Mouse (Mus musculus) MEL (cell line): Measurements from ENCODE around the gene Mab21l1. TPM values are rescaled to one million over a fixed set of nuclear protein-coding genes. Genes with fewer than 3 reads are reported as not detected.

Experiments used
- DNase-seq: peaks from one replicate; pipeline ENCODE4 v3.0.0; 2011; ENCODE audit warnings: low read depth, low spot score
- H3K27ac ChIP-seq: 2 replicates; pipeline ENCODE4 v1.5.1; 2012; ENCODE audit warnings: low read depth, mild to moderate bottlenecking, control low read depth, low read length, moderate library complexity; ENCODE audit not compliant: control insufficient read depth
- H3K27me3 ChIP-seq, 2 experiments: fragments of 150-350 bp in 1 of 2; sonication (generic) in 1 of 2; 2 replicates each; pipeline ENCODE4 v1.6.1; 2012; ENCODE audit warnings: low read length in 2 of 2, mild to moderate bottlenecking in 2 of 2, improper control_type of control experiment in 1 of 2, moderate library complexity in 1 of 2; ENCODE audit not compliant: insufficient read depth in 2 of 2, control insufficient read depth in 1 of 2
- H3K36me3 ChIP-seq, 2 experiments: 2 replicates each; pipeline ENCODE4 v1.6.1; 2012 to 2014; ENCODE audit warnings: low read length in 2 of 2, improper control_type of control experiment in 1 of 2, inconsistent platforms in 1 of 2, mild to moderate bottlenecking in 1 of 2; ENCODE audit not compliant: insufficient read depth in 2 of 2, control insufficient read depth in 1 of 2
- H3K4me1 ChIP-seq, 2 experiments: fragments of 150-350 bp in 1 of 2; sonication (generic) in 1 of 2; 2 replicates each; pipeline ENCODE4 v1.6.1; 2012; ENCODE audit warnings: low read length in 2 of 2, improper control_type of control experiment in 1 of 2, mild to moderate bottlenecking in 1 of 2; ENCODE audit not compliant: insufficient read depth in 2 of 2, control insufficient read depth in 1 of 2
- H3K4me3 ChIP-seq, 2 experiments: fragments of 150-350 bp in 1 of 2; sonication (generic) in 1 of 2; 2 replicates each; pipeline ENCODE4 v1.5.1; 2012; ENCODE audit warnings: low read depth in 2 of 2, low read length in 2 of 2, mild to moderate bottlenecking in 2 of 2, moderate library complexity in 2 of 2, control low read depth in 1 of 2, improper control_type of control experiment in 1 of 2; ENCODE audit not compliant: control insufficient read depth in 1 of 2, insufficient read depth in 1 of 2
- H3K79me2 ChIP-seq: 2 replicates; pipeline ENCODE4 v1.6.1; 2012; ENCODE audit warnings: mild to moderate bottlenecking, low read length, moderate library complexity; ENCODE audit not compliant: control insufficient read depth, poor library complexity, insufficient read depth
- H3K9ac ChIP-seq: 2 replicates; pipeline ENCODE4 v1.6.1; 2012; ENCODE audit warnings: low read depth, mild to moderate bottlenecking, control low read depth, low read length, moderate library complexity; ENCODE audit not compliant: control insufficient read depth, poor library complexity, severe bottlenecking
- H3K9me3 ChIP-seq: fragments of 150-350 bp; sonication (generic); replicated peaks from 2 replicates; pipeline ENCODE4 v1.6.1; 2012; ENCODE audit warnings: mild to moderate bottlenecking, low read length, improper control_type of control experiment, moderate library complexity; ENCODE audit not compliant: insufficient read depth
- CHD2 ChIP-seq: IDR thresholded peaks from 2 replicates; pipeline ENCODE4 v1.6.1; 2011; ENCODE audit warnings: low read length, improper control_type of control experiment
- E2F4 ChIP-seq: IDR thresholded peaks from 2 replicates; pipeline ENCODE4 v1.6.1; 2011; ENCODE audit warnings: low read depth, low read length, improper control_type of control experiment, borderline replicate concordance
- ELF1 ChIP-seq: IDR thresholded peaks from 2 replicates; pipeline ENCODE4 v1.6.1; 2014; ENCODE audit warnings: low read depth, mild to moderate bottlenecking, inconsistent platforms, low read length, improper control_type of control experiment, moderate library complexity
- ETS1 ChIP-seq: IDR thresholded peaks from 2 replicates; pipeline ENCODE4 v1.6.1; 2012; ENCODE audit warnings: low read depth, mild to moderate bottlenecking, inconsistent platforms, low read length, improper control_type of control experiment, moderate library complexity
- HCFC1 ChIP-seq: IDR thresholded peaks from 2 replicates; pipeline ENCODE4 v1.6.1; 2012; ENCODE audit warnings: low read depth, mild to moderate bottlenecking, inconsistent platforms, low read length, improper control_type of control experiment, moderate library complexity
- JUND ChIP-seq: IDR thresholded peaks from 2 replicates; pipeline ENCODE4 v1.6.1; 2011; ENCODE audit warnings: low read depth, mild to moderate bottlenecking, improper control_type of control experiment, low read length
- MXI1 ChIP-seq: IDR thresholded peaks from 2 replicates; pipeline ENCODE4 v1.6.1; 2011; ENCODE audit warnings: mild to moderate bottlenecking, low read depth, low read length, improper control_type of control experiment
- NRF1 ChIP-seq: IDR thresholded peaks from 2 replicates; pipeline ENCODE4 v1.6.1; 2014; ENCODE audit warnings: low read depth, mild to moderate bottlenecking, inconsistent platforms, low read length, improper control_type of control experiment, moderate library complexity; ENCODE audit not compliant: poor library complexity, insufficient read depth, severe bottlenecking
- POLR2AphosphoS2 ChIP-seq: IDR thresholded peaks from 2 replicates; pipeline ENCODE4 v1.6.1; 2011; ENCODE audit warnings: low read length, improper control_type of control experiment
- RCOR1 ChIP-seq: IDR thresholded peaks from 2 replicates; pipeline ENCODE4 v1.6.1; 2012; ENCODE audit warnings: low read depth, mild to moderate bottlenecking, inconsistent platforms, low read length, improper control_type of control experiment
- TAL1 ChIP-seq: IDR thresholded peaks from 2 replicates; pipeline ENCODE4 v1.6.1; 2012; ENCODE audit warnings: mild to moderate bottlenecking, inconsistent platforms, low read length, moderate library complexity, mixed read lengths
- TBP ChIP-seq: IDR thresholded peaks from 2 replicates; pipeline ENCODE4 v1.8.0; 2011; ENCODE audit warnings: low read depth, low read length, improper control_type of control experiment
- TCF12 ChIP-seq: IDR thresholded peaks from 2 replicates; pipeline ENCODE4 v1.6.1; 2014; ENCODE audit warnings: low read depth, mild to moderate bottlenecking, inconsistent platforms, low read length, improper control_type of control experiment, moderate library complexity
- ZKSCAN1 ChIP-seq: IDR thresholded peaks from 2 replicates; pipeline ENCODE4 v1.6.1; 2012; ENCODE audit warnings: low read depth, mild to moderate bottlenecking, inconsistent platforms, low read length, improper control_type of control experiment, moderate library complexity
- ZMIZ1 ChIP-seq: IDR thresholded peaks from 2 replicates; pipeline ENCODE4 v1.6.1; 2012; ENCODE audit warnings: low read depth, mild to moderate bottlenecking, inconsistent platforms, low read length, improper control_type of control experiment, moderate library complexity
- polyA plus RNA-seq, 2 experiments: library from polyadenylated mRNA; stranded (reverse) in 1 of 2; unstranded in 1 of 2; fragments of >175 nt in 1 of 2; fragments of >200 nt in 1 of 2; gene quantifications; 2 replicates each; pipeline versions ENCODE4 v1.2.1 to v1.2.4; 2012; ENCODE audit warnings: low replicate concordance in 2 of 2, low read depth in 1 of 2; ENCODE audit not compliant: insufficient read length in 2 of 2, insufficient read depth in 1 of 2, missing spikeins in 1 of 2
- total RNA-seq: library from RNA; depleted of rRNA; stranded (reverse); fragments of 300-350 nt; gene quantifications from 2 replicates; pipeline ENCODE4 v1.2.3, GENCODE M21; 2012

Mab21l1 gene
- total and polyA plus RNA-seq, 3 experiments = not detected

DNA sequence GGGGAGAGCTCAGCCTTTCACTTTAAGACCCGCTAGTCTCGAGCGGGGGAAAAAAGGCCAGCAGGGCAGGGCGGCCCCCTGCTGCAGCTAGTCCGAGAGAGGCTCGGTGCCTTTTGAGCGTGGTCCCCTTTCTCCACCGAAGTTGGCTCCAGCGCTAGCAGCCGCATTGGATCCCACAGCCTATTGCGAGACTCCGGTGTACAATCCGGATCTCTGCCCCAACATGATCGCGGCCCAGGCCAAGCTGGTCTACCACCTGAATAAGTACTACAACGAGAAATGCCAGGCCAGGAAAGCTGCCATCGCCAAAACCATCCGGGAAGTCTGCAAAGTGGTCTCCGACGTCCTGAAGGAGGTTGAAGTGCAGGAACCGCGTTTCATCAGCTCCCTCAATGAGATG is 461 bp downstream of the Mab21l1 start:
- H3K9me3 ChIP-seq = no peaks in the 10 kb centered on the region
- no peak overlapping the region for H3K27ac ChIP-seq
- no peak overlapping the region for H3K4me3 ChIP-seq
- H3K4me1 ChIP-seq = no peaks in the 10 kb centered on the region
- no peaks in the 10 kb centered on the region for H3K27me3 ChIP-seq
- H3K36me3 ChIP-seq = no peaks in the 10 kb centered on the region
- TF ChIP-seq TBP = no peak
- TF ChIP-seq MXI1 = no peak
- TF ChIP-seq HCFC1 = no peak
- TF ChIP-seq ZKSCAN1 = no peak
- TF ChIP-seq TCF12 = no peak
- TF ChIP-seq CHD2 = no peak
- no peak for TF ChIP-seq ELF1
- TF ChIP-seq, all 39 proteins: peak for 0
- DNase-seq = no peak
- H3K79me2 ChIP-seq = no peaks in the 10 kb centered on the region
- H3K9ac ChIP-seq = no peak overlapping the region

DNA sequence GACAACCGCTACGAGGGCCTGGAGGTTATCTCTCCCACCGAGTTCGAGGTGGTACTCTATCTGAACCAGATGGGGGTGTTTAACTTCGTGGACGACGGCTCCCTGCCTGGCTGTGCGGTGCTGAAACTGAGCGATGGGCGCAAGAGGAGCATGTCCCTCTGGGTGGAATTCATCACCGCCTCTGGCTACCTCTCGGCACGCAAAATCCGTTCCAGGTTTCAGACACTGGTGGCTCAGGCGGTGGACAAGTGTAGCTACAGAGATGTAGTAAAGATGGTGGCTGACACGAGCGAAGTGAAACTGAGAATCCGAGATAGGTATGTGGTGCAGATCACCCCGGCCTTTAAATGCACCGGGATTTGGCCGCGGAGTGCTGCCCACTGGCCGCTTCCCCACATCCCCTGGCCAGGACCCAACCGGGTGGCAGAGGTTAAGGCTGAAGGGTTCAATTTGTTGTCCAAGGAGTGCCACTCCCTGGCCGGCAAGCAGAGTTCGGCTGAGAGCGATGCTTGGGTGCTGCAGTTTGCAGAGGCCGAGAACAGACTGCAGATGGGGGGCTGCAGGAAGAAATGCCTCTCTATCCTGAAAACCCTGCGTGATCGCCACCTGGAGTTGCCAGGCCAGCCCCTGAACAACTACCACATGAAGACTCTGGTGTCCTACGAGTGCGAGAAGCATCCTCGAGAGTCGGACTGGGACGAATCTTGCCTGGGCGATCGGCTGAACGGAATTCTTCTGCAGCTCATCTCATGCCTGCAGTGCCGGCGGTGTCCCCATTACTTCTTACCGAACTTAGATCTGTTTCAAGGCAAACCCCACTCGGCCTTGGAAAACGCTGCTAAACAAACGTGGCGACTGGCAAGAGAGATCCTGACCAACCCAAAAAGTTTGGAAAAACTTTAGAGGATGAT is 1.1 kb downstream of the Mab21l1 start:
- Histone ChIP-seq H3K27me3 (no peaks in the 10 kb centered on the region), H3K9ac (no peak overlapping the region), H3K4me1 (no peaks in the 10 kb centered on the region), H3K9me3 (no peaks in the 10 kb centered on the region), H3K27ac (no peak overlapping the region), H3K36me3 (no peaks in the 10 kb centered on the region), H3K4me3 (no peak overlapping the region), H3K79me2 (no peaks in the 10 kb centered on the region)
- TF ChIP-seq RCOR1 = no peak
- TF ChIP-seq POLR2AphosphoS2 = no peak
- TF ChIP-seq ETS1 = no peak
- TF ChIP-seq ZMIZ1 = no peak
- TF ChIP-seq TAL1 = no peak
- TF ChIP-seq E2F4 = no peak
- no peak for TF ChIP-seq NRF1
- no peak for TF ChIP-seq JUND
- DNase-seq = no peak
